27 mouse cellular contexts compared by ENCODE assay signal in the genomic region with DNA sequence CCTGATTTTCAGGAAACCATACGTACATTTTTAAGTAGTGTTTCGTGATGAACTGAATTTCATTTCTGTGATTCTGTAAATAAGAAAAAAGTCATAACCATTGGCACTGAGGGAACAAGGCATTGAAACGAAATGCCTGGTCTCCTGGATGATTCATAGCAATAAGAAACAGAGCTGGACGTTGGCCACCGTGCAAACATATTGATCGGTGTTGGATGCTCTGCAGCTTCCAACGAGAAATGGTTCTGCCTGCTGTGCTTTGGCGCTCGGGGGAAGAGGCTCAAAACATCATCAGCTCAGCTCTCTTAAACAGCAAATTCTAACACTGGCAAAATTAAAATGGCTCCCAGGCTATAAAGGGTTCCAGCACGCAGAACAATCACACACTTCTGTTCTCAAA.
A peak's percentile ranks its signal among the peaks of the same experiment; 100 is the strongest.
DNase-seq lines count a peak whose midpoint lies in the region; ATAC-seq and TF ChIP-seq lines count a peak whose summit lies in the region.
"Had no signal": no experiment of that assay in that cellular context is flagged by ENCODE, and none has a peak within 500 bp of the region (broad histone marks: within the 10 kb centered on the region; RNA-seq: fewer than 3 reads in every experiment).

No protein-coding gene starts in this region.

- 62% methylated on average over 10 of the region's 10 CpGs for WGBS in hindbrain, postnatal 0 days
- 89% methylated on average over 10 of the region's 10 CpGs for WGBS in hindbrain, embryonic 12.5 days
- 81% methylated on average over 10 of the region's 10 CpGs for WGBS in midbrain, embryonic 15.5 days
- WGBS in midbrain, embryonic 10.5 days: 88% methylated on average over 10 of the region's 10 CpGs
- 78% methylated on average over 10 of the region's 10 CpGs for WGBS in stomach, postnatal 0 days

- H3K27ac ChIP-seq in hindbrain, postnatal 0 days: no peak overlapping the region
- H3K27ac ChIP-seq in hindbrain, embryonic 12.5 days: no peak overlapping the region
- H3K27ac ChIP-seq in midbrain, embryonic 15.5 days: 0 out of 2 replicates have a peak overlapping the region, but pooled peaks have one; percentile 20
- H3K27ac ChIP-seq in midbrain, embryonic 10.5 days (replicated peaks): no peak overlapping the region
- H3K27ac ChIP-seq in stomach, postnatal 0 days (replicated peaks): no peak overlapping the region; the same call in 1 of the 2 replicates
- H3K27ac ChIP-seq: heart, adult 2 months; hindbrain, embryonic 14.5 days; liver, embryonic 15.5 days; lung, embryonic 15.5 days; neural tube, embryonic 13.5 days had no signal

- no peak overlapping the region for H3K9ac ChIP-seq in hindbrain, postnatal 0 days (replicated peaks; ENCODE audit: low read length)
- no peak overlapping the region for H3K9ac ChIP-seq in hindbrain, embryonic 12.5 days
- H3K9ac ChIP-seq in midbrain, embryonic 15.5 days: no peak overlapping the region
- no peak overlapping the region for H3K9ac ChIP-seq in stomach, postnatal 0 days (ENCODE audit: low read length)
- H3K9ac ChIP-seq: heart, embryonic 12.5 days; hindbrain, embryonic 14.5 days; liver, embryonic 15.5 days; lung, embryonic 15.5 days; neural tube, embryonic 13.5 days had no signal

- no peak overlapping the region for H3K4me2 ChIP-seq in hindbrain, postnatal 0 days (ENCODE audit: low read depth, low read length)
- H3K4me2 ChIP-seq in hindbrain, embryonic 12.5 days (replicated peaks): no peak overlapping the region
- H3K4me2 ChIP-seq in midbrain, embryonic 15.5 days: no peak overlapping the region
- H3K4me2 ChIP-seq in stomach, postnatal 0 days (replicated peaks; ENCODE audit: low read depth): no peak overlapping the region
- H3K4me2 ChIP-seq: heart, embryonic 12.5 days; hindbrain, embryonic 14.5 days; liver, embryonic 15.5 days; lung, embryonic 15.5 days; midbrain, embryonic 11.5 days; neural tube, embryonic 13.5 days had no signal

- no peaks in the 10 kb centered on the region for H3K27me3 ChIP-seq in hindbrain, postnatal 0 days (ENCODE audit: insufficient read depth, low read length)
- no peaks in the 10 kb centered on the region for H3K27me3 ChIP-seq in hindbrain, embryonic 12.5 days
- H3K27me3 ChIP-seq in midbrain, embryonic 15.5 days (replicated peaks): no peaks in the 10 kb centered on the region
- H3K27me3 ChIP-seq in midbrain, embryonic 10.5 days (ENCODE audit: low read depth, poor library complexity, severe bottlenecking): no peaks in the 10 kb centered on the region
- no peaks in the 10 kb centered on the region for H3K27me3 ChIP-seq in stomach, postnatal 0 days (ENCODE audit: control insufficient read depth, insufficient read depth, low read length)
- H3K27me3 ChIP-seq: heart, embryonic 12.5 days; liver, embryonic 15.5 days; lung, embryonic 15.5 days; neural tube, embryonic 13.5 days had no signal

- peak; percentile 33 for DNase-seq in hindbrain, postnatal 0 days (ENCODE audit: low spot score)
- peak; percentile 32 for DNase-seq in layer of hippocampus, adult 9-11 months
- no peak for DNase-seq in layer of hippocampus, postnatal 14 days (ENCODE audit: low spot score in 2 of 2)
- DNase-seq in midbrain, embryonic 10.5 days (ENCODE audit: low spot score): no peak
- DNase-seq in stomach, postnatal 0 days (ENCODE audit: low spot score): peak; percentile 30
- DNase-seq: adrenal gland, adult 8-10 months; cerebellum, adult 11 months; cerebellum, adult 9-10 months; heart, adult 2 months; heart, postnatal 4 days; kidney, adult 9 months; kidney, postnatal 10 days; left cerebral cortex, postnatal 4 days; retina, postnatal 1 day had no signal

- no peak for TF ChIP-seq EP300 in stomach, postnatal 0 days (optimal IDR thresholded peaks at IDR 0.05)

- H3K4me1 ChIP-seq in hindbrain, postnatal 0 days (ENCODE audit: insufficient read depth, low read length): peaks cover 11% of the 10 kb centered on the region; the same call in 1 of the 2 replicates
- H3K4me1 ChIP-seq in hindbrain, embryonic 12.5 days: peaks cover 14% of the 10 kb centered on the region; the same call in 1 of the 2 replicates
- peaks cover 15% of the 10 kb centered on the region for H3K4me1 ChIP-seq in midbrain, embryonic 15.5 days
- H3K4me1 ChIP-seq in midbrain, embryonic 10.5 days: peaks cover 8% of the 10 kb centered on the region
- no peaks in the 10 kb centered on the region for H3K4me1 ChIP-seq in stomach, postnatal 0 days (replicated peaks; ENCODE audit: control insufficient read depth, insufficient read depth)
- H3K4me1 ChIP-seq: liver, embryonic 15.5 days; lung, embryonic 15.5 days had no signal

- no peak overlapping the region for H3K4me3 ChIP-seq in hindbrain, postnatal 0 days (ENCODE audit: low read length)
- no peak overlapping the region for H3K4me3 ChIP-seq in hindbrain, embryonic 12.5 days
- H3K4me3 ChIP-seq in midbrain, embryonic 15.5 days: no peak overlapping the region
- no peak overlapping the region for H3K4me3 ChIP-seq in midbrain, embryonic 10.5 days
- no peak overlapping the region for H3K4me3 ChIP-seq in stomach, postnatal 0 days (ENCODE audit: low read depth, low read length)
- H3K4me3 ChIP-seq: erythroblast, embryonic 14.5 days; heart, adult 2 months; heart, embryonic 12.5 days; liver, embryonic 15.5 days; lung, embryonic 15.5 days; myocyte; neural tube, embryonic 13.5 days had no signal

- H3K9me3 ChIP-seq in hindbrain, postnatal 0 days (ENCODE audit: low read length): no peaks in the 10 kb centered on the region
- H3K9me3 ChIP-seq in hindbrain, embryonic 12.5 days (replicated peaks): no peaks in the 10 kb centered on the region
- no peaks in the 10 kb centered on the region for H3K9me3 ChIP-seq in midbrain, embryonic 15.5 days
- H3K9me3 ChIP-seq in midbrain, embryonic 10.5 days (replicated peaks): no peaks in the 10 kb centered on the region
- no peaks in the 10 kb centered on the region for H3K9me3 ChIP-seq in stomach, postnatal 0 days (ENCODE audit: control insufficient read depth, low read length)
- H3K9me3 ChIP-seq: G1E; heart, embryonic 12.5 days; liver, embryonic 15.5 days; lung, embryonic 15.5 days; neural tube, embryonic 13.5 days had no signal

- H3K36me3 ChIP-seq in hindbrain, postnatal 0 days (ENCODE audit: insufficient read depth, low read length): no peaks in the 10 kb centered on the region
- no peaks in the 10 kb centered on the region for H3K36me3 ChIP-seq in hindbrain, embryonic 12.5 days
- H3K36me3 ChIP-seq in midbrain, embryonic 15.5 days (replicated peaks): no peaks in the 10 kb centered on the region
- no peaks in the 10 kb centered on the region for H3K36me3 ChIP-seq in midbrain, embryonic 10.5 days
- no peaks in the 10 kb centered on the region for H3K36me3 ChIP-seq in stomach, postnatal 0 days (ENCODE audit: control insufficient read depth, insufficient read depth, low read length)
- H3K36me3 ChIP-seq: G1E; heart, embryonic 12.5 days; liver, embryonic 15.5 days; lung, embryonic 15.5 days; neural tube, embryonic 13.5 days had no signal

- ATAC-seq in hindbrain, postnatal 0 days: no peak
- no peak for ATAC-seq in hindbrain, embryonic 12.5 days (ENCODE audit: low FRiP score)
- no peak for ATAC-seq in midbrain, embryonic 15.5 days (replicated peaks)
- ATAC-seq in stomach, postnatal 0 days (ENCODE audit: low FRiP score, low TSS enrichment): no peak
- ATAC-seq: forebrain, embryonic 16.5 days; inflammation-experienced regulatory T-cells, adult 6 months had no signal

- TF ChIP-seq CTCF in hindbrain, postnatal 0 days (IDR thresholded peaks at IDR 0.05; ENCODE audit: low read depth): no peak
- no peak for TF ChIP-seq CTCF in stomach, postnatal 0 days (IDR thresholded peaks at IDR 0.05; ENCODE audit: low read depth)

Comparison
In these comparisons a context has a peak if more than half of its experiments do, and no peak if none do; other contexts are left out.
1. DNase-seq: peak in hindbrain, postnatal 0 days (single experiment), layer of hippocampus, adult 9-11 months (single experiment) and stomach, postnatal 0 days (single experiment); none in layer of hippocampus, postnatal 14 days (0 of 2) and midbrain, embryonic 10.5 days (single experiment).